Mouse (Mus musculus): ENCODE results near the gene Gm44965.
"Not testable (repeated sequence)": the region's sequence is repeated elsewhere in the genome, so short reads cannot be mapped to it uniquely, and the experiment has no call there.

The Gm44965 gene

DNA sequence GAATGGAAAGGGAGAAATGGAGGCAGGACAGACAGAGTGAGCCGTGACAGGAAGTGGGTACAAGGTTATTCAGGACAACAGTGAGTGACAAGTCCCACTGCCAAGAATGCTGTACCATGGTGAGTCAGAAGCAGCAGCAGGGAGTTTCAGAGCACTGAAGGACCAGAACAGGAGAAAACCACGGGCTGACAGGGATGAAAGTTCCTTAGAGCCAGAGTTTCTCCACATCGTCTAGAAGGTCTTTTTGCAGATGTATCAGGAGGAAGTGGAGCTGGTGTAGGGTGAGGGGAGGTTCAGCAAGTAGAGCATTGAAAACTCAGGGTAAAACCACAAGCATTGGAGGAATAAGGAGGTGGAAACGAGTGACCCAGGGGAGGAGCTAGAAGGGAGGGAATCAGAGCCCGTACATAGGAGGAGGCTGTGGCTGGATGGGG, 14.5 kb upstream of the Gm44965 start:
- no peak for DNase-seq (ENCODE audit: low spot score)

DNA sequence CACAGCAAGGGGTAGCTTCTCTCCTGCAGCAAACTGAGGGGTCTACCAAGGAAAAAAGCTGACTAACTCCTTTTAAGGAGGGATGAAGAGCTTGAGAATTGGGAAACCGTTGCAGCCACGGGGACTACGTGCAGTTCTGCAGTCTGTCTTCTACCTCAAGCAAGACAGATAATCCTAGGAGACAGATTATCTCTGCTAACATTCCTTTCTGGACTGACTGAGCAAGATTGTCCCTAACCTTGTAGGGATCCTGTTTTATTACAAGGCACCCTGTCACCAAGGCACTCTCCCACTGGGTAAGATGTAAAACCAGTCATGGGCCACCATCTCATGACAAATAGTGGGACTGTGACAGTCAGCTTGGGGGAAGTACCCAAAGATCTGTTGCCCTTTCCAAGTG, 12.5 kb upstream of the Gm44965 start:
- no peak for DNase-seq (ENCODE audit: low spot score)

DNA sequence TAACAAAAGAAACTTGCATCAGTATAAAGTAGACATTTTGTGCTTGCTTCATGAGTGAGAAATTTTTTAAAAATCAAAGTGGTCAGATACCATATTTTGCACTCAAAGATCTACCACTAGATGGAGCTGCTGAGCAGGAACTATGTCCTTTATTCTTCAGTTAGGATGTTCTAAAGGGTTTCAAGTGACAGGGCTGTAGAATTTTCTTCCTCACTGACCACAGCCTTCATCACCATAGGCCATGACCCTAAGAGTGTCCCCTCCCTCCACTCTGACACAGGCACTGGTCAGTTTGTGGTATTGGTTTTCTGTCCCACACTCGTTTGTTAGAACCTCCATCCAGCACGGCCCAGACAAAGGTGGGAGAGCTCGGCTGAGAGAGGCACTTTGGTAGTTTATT, 11.7 kb upstream of the Gm44965 start:
- DNase-seq (ENCODE audit: low spot score): peak; percentile 88

DNA sequence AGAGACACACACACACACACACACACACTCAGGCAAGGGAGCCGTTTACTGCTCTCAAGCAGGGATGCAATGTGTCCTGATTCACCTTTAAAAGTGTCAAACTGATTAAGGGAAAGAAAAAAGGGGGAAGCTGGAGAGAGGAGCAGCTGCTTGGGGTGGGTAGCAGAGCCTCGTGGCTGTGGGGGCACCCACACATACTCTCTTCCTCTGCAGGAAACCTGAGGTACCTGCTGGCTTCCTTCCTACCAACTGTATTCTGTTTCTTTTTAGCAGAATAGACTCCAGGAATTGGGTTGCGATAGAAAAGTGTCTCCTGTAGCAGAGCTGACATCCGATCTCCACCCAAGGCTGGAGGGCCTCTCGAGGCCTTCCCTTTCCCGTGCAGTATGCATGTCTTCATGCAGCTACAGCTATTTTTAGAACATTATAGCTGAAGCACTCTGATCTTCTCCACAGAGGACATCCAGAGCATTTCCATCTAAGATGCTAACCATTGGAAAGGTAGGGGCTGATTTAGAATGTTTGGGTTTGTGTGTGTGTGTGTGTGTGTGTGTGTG, 4.5 kb upstream of the Gm44965 start, which contains the start of gene Gm45021:
TSS of gene Gm45021 (plus strand) at position 417 of the 557 bp plus-strand sequence.
- DNase-seq (ENCODE audit: low spot score): no peak

DNA sequence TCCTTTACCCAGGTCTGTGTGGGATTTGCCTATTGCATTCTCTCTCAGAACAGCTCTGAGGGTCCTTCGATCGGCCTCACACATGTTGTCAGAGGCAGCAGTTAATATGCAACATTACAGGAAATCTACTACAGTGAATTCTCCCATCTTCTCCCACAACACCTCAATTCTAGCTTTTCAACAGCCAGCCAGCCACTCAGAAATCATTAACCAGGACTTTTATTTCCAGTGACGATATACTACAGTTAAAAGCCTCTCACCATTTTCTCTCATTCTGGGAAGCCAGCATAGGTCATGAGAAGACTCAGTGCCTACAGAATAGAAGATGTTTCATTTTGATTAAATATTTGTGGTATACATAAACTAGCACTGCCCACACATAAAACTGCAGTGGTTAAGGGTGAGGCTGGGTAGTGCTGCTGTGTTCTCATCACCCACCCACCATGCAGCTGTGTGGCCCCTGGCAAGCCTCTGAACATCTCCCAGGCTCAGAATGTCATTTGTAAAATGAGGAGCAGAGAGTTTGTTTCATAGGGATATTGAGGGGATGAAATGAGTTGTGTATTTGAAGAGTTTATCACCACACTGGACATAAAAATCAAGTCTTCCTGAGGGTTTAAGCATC, 2.4 kb upstream of the Gm44965 start:
- DNase-seq (ENCODE audit: low spot score): no peak

DNA sequence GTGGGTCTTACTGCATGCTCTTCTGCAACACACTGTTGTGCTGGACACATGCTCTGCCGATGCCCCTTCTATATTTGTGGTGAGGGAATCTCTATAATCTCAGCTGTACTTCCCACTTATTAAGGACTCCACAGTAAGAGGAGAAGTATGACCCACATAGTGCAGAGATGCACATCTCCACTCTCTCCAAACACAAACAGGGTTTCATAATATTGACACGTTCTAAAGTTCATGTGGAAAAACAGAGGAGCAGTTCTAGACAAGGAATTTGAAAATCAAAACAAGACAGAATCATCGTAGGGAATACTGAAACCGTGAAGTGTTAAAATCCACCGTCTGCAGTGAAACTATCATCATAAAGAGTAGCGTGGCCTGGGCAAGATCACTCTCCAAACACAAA, 1.9 kb upstream of the Gm44965 start:
- DNase-seq (ENCODE audit: low spot score): no peak

DNA sequence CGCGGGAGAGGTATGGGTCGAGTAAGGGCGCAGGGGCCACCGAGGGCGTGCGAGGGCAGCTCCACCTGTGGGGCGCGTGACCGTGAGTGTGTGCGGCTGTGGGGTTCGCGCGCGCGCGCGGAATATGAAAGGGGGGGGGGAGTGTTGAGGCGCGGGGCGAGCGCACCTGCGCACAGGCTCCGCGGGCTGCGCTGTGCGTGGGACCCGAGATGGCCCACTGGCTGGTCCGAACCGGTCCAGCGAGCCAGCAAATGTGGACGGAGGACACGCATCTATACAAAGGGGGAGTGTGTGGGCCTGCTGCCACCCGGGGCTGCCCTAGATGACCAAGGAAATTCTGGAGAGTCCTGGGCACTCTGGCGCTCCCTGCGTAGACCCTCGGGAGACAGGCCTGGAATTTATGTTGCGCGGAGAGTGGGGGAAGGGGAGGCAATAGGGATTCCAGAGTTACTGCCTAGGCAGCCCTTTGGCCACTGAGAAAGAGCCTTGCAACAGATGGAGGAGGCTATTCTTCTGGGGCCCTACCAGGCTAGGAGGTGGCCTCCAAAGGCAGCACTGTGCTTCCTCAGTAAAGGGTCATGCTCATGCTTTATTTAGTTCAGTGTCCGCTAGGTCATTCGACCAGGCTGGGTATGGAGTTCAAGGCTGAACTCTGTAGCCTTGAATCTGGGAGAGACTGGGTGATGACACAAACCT, 450 bp downstream of the Gm44965 start:
- DNase-seq (ENCODE audit: low spot score): peak; percentile 81

DNA sequence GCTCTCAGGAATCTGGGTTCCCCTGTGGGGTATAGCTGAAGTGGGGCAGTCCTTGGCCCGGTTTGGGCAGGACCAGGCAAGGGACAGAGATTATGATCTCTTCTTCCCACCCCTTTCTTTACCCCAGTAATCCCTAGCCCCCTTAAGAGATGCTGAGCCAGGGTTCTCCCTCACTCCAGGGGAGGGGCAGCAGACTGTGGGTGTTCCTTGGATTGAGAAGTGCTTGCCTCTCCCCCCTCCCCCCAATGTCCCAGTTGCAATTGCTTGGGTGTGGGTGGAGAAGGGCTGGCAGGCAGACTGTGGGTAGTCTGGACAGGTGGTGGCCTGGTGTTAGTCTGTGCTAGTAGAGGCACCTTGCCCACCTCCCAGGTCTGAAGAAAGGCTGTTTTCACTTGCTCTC, 1.5 kb downstream of the Gm44965 start:
- no peak for DNase-seq (ENCODE audit: low spot score)

DNA sequence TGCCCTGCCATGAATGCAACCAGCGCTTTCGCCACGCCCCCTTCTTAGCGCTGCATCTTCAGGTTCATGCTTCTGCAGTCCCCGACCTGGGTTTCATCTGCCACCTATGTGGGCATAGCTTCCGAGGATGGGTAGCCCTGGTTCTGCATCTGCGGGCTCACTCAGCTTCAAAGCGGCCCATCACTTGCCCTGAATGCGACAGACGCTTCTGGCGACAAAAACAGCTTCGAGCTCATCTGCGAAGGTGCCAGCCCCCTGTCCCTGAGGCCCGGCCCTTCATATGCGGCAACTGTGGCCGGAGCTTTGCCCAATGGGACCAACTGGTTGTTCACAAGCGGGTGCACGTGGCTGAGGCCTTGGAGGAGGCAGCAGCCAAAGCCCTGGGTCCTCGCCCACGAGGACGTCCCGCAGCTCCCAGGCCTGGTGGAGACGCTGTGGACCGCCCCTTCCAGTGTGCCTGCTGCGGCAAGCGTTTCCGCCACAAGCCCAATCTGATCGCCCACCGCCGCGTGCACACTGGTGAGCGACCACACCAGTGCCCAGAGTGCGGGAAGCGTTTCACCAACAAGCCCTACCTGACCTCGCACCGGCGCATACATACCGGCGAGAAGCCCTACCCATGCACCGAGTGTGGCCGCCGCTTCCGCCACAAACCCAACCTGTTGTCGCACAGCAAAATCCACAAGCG, 2.9 kb downstream of the Gm44965 start:
- no peak for DNase-seq (ENCODE audit: low spot score)

DNA sequence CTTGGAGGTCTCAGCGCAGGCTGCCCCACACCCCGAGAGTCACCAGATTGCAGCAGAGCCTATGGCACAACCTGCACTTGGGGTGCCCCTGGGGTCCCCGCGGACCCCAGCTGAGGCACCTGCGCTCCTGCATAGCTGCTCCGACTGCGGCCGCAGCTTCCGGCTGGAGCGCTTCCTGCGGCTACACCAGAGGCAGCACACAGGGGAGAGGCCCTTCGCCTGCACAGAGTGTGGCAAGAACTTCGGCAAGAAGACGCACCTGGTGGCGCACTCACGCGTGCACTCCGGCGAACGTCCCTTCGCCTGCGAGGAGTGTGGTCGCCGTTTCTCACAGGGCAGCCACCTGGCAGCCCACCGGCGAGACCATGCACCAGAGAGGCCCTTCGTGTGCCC, 3.5 kb downstream of the Gm44965 start:
- DNase-seq (ENCODE audit: low spot score): no peak

DNA sequence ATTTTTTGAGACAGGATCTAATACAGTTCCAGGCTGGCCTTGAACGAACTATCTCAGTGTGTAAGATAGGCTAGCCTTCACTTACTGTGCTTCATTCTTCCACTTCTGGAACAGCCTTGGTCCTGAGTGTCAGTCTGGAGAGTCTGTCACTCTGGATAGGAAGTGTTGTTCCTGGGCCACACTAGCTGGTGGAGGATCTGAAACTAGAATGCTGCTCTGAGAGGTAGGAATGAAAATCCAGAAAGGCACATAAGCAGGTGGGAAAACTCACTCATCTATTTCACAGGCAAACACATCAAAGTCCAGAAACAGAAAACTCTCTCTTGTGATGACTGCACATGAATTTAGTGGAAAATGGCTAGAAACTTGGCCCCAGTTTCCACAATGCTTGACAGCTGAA, 6.9 kb downstream of the Gm44965 start:
- no peak for DNase-seq (ENCODE audit: low spot score)

DNA sequence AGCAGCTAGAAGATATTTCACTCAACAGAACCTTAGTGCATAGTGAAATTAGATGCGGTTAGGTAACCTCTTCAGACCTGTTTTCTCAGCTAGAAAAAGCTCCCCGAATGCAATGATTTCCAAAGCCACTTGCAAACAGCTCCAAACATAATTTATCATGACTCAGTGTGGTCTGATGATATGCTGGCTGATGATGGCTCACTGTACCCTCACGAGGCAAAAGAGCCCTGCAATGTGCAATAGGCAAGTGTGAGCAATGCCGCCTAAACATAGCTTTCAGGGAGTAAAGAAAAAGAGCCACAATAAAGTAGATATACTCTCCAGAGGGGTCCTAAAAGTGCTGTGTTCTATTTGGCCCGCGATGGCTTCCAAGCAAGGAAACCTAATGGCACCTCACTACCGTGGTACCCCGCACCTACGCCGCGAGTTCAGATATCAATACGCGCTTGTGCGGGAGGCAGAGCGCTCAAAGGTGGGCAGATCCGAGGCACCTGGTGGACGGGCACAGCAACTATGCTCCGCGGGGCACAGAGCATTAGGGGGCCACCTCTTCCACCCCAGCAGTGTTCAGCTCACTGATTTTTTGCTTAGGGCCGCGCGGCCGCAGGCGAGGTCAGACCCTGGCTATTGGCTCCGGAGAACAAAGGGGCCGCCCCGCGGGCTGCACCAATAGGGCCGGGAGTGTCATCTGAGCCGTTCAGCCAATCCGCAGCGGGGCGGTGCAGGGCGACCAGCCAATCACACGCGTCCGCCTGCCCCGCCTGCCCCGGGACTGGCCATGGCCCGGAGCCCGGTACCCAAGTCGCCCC, 7.7 kb downstream of the Gm44965 start, which contains the start of gene Zfp775:
TSS of gene Zfp775 (plus strand) at position 793 of the 809 bp plus-strand sequence.
- peak; percentile 97 for DNase-seq (ENCODE audit: low spot score)

DNA sequence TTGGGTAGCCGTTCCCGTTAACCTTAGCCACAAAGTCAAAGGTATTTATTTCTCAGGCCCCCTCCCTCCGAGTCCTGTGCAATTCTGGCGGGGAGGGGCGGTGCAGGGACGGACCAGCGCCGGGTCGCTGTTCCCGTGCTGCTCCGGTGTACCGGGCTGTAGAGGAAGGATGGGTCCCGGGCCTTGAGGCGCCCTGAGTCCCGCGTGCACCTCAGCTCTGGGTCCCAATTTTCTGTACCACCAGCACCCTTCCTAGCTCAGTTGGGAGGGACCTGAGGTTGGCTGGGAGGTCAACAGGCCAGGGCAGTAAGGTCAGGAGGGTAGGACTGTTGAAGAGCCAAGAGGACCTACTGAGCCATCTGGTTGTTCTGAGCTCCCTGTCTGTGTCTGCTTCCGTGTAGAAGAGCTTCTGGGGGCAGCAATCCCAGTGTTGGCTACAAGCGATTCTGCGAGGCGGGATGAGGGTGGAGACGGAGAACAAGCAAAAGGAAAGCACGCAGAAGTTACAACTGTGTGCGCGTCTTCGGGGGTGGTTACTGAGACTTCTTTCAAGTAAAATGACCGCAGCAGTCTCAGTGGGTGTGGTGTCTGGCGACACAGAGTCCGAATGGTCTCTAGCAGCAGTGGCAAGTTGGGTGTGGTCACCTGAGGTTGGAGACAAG, 8.5 kb downstream of the Gm44965 start:
- peak; percentile 62 for DNase-seq (ENCODE audit: low spot score)

DNA sequence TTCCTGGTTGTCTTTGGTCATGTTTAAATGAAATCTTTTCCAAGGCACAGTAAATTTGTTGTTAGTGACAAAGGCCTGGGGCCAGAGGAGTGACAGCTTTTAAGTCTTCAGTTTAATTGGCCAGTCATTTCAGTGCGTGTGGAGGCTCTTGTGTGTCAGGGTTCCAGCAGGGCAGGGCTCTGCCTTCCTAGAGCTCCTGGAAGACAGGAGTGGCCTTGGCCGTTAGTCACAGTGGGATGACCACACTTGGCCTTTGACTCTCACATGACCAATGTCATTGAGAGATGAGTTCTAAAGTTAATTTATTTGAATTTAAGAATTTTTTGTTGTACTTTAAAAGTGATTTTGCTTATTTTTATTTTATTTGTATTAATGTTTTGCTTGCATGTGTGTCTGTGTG, 14.4 kb downstream of the Gm44965 start:
- no peak for DNase-seq (ENCODE audit: low spot score)

DNA sequence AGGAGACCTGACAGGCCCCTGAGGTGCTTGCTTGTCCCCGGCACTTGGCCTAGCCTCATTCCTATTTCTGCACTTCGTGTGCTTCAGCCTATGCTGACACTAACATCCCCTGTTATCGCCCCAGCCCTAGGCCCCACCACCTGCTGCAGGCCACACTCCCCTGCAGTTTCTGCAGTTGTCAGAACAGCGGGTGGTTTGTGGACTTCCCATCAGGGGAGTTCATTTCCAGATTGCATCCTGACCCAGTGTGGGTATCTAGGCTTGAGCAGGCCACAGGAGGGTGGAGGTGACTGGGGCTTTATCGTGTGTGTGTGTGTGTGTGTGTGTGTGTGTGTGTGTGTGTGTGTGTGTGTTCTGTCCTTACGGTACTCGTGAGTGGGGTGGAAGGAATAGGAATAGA, 15.8 kb downstream of the Gm44965 start:
- DNase-seq (ENCODE audit: low spot score): no peak

DNA sequence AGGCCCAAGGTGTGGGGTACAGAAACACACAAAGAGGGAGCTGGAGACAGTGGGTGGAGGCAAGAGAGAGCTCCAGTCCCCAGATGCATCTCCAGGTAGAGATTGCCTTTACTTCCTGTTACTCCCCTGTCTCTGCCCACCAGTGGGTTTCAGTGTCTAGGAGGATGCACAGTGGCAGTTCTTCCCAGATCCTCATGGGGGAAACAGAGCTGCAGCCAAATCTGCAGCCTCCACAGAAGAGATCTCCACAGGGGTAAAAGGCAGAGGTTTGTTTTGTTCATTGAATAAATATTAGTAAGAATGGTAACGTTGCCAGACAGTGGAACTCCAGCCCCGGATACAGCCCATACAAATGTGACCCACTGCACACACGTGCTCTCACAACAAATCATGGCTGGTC, 16.9 kb downstream of the Gm44965 start:
- DNase-seq (ENCODE audit: low spot score): no peak

DNA sequence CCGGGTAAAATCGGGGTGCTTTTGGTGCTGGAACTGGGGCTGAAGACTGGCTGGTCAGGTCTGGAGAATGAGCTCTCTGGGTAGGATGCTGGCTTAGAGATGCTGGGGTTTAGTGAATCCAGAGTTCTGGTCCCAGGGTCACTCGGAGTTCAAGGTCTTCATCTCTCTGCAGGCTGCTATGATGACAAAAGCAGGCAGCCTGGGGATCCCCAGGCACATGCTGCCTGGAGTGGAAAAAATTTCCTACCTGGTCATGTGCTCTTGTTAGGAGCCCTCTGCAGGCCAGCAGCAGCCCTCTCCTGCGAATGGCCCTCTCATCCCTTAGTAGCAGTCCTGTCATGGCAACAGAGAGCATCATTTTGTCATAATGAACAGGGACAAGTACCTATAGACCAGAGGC, 19.7 kb downstream of the Gm44965 start:
- DNase-seq (ENCODE audit: low spot score): no peak

DNA sequence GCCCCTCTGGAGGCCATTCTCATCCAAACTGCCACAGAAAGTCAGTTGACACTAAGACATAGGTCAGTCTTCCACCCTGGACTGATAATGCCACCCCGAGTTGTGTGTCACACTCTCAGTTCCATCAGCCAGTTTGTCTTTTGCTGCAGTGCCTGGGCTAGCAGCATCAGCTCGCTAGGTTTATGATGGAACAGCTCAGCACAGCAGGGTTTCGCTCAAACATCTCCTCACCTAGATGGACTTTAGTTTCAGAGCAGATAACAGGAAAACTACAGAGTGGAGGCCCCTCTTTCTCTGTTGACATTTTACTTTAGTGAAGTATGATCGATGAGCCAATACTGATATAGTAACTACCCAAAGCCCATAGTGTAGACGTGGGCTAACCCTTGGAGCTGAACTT, 21.0 kb downstream of the Gm44965 start:
- no peak for DNase-seq (ENCODE audit: low spot score)

DNA sequence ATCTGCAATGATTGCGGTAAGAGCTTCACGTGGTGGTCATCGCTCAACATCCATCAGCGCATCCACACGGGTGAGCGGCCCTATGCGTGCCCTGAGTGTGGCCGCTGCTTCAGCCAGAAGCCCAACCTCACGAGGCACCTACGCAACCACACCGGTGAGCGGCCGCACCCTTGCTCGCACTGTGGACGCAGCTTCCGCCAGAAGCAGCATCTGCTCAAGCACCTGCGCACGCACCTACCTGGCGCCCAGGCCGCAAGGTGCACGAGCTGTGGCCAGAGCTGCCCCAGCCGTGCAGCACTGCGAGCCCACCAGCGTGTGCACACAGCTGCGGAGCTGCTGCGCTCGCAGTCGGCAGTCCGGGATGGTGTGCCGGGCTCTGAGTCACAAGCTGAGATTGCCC, 26.3 kb downstream of the Gm44965 start:
- no peak for DNase-seq (ENCODE audit: low spot score)

DNA sequence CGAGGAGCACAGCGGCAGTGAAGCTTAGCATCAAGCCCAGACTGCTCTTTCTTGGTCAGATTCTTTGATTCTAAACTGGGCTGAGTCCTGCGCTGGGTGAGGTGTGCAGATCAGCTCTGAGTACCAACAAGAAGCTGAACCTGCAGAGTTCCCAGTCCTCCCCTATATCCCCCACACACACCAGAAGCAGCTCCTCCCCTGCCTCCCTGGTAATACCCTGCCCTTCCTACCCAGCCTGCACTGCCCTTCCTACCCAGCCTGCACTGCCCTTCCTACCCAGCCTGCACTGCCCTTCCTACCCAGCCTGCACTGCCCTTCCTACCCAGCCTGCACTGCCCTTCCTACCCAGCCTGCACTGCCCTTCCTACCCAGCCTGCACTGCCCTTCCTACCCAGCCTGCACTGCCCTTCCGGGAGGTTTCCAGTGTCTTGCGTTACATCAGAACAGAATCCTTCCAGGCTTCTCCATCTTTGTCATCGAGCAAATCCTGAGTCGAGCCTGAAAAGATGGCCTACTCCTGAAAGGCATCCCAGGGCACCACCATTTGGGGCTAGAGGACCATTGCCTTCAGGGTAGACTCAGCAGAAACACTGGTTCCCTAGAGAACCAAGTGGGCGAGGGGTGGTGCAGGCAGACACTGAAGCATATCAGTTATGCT, 28.6 kb downstream of the Gm44965 start:
- not testable (repeated sequence) for DNase-seq (ENCODE audit: low spot score)

DNA sequence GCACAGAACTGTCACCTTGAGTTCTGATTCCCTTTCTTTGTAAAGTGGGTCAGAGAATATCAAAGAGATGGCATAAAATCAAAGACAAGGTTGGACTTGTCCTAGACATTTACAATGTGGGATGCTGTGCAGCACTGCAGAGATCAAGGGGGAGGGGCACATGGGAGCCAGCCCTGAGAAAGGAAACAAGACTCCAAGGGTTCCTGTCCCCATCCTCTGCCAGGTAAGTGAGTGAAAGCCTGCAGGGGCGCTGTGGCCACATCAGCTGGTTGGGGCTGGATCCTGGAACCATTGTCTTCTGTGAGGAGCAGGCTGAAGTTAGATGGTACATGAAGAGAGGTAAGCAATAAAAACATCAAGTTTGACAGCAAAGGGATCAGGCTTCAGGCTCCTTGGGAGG, 29.7 kb downstream of the Gm44965 start:
- no peak for DNase-seq (ENCODE audit: low spot score)

Measured in embryo, embryonic 10.5 days (tissue).